Mouse (Mus musculus): ENCODE results near the gene Inf2. TPM values are rescaled to one million over a fixed set of nuclear protein-coding genes. Genes with fewer than 3 reads are reported as not detected.

Inf2 gene
- 6.6 and 11.0 TPM in 2 replicates for polyA plus RNA-seq (2012; rRNA removed)

DNA sequence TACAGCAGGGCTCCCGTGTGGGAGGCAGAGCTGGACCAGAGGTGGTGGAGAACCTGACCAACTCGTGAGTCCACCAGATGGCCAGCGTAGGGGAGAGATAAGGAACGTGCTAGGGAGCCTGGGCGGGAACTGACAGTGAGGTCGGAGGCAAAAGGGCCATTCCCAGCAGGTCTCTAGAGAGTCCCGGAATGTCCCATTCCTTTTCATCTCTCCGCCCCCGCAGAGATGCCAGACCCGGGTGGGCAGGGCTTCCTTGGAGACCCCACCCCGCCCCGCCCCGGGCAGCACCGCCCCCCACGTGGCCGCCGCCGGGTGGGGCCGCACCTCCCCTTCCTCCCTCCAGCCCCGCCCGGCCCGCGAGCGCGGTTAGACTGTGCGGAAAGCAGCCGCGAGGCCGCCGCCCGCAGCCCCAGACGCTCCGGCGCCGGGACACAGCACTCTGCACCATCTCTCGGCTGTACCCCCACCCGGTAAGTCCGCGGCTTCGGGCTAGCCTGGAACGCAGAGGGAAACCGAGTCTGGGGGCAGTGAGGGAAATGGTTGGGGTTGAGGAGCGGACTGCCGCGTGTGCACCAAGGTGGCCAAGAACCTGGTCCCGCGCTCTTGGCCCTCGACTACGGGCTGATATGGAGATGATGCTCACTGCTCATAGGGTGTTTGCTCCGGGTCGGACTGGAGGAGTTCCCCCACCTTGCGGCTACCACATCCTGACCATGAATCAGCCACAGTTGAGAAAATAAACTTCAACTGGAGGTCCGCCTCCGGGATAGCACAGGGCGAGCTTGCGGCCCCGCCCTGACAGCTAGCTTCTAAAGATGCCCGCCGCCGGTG lies at the start of gene Inf2:
TSS of gene Inf2 (plus strand) at position 359 of the 831 bp plus-strand sequence.
- Histone ChIP-seq H3K27me3 (ENCODE audit: control insufficient read depth, insufficient read depth, low read length) (0 out of 2 replicates have a peak, but pooled peaks cover 3% of the 10 kb centered on the region), H3K4me1 (ENCODE audit: control insufficient read depth, insufficient read depth, insufficient read length, low read length) (peaks cover 46% of the 10 kb centered on the region), H3K36me3 (ENCODE audit: control insufficient read depth, insufficient read depth, low read length) (no peaks in the 10 kb centered on the region), H3K27ac (ENCODE audit: insufficient read depth, low read depth, low read length) (peak within 1 kb of the TSS; percentile 21), H3K4me3 (ENCODE audit: low read depth, low read length) (peak within 1 kb of the TSS; percentile 85)
- WGBS = 1% methylated on average over 60 of the region's 60 CpGs
- no peak for TF ChIP-seq CTCF (IDR thresholded peaks at IDR 0.05; ENCODE audit: extremely low read depth, insufficient read length, insufficient replicate concordance, low read depth, low read length)
- peak; percentile 33; the same call in 1 of the 2 replicates for TF ChIP-seq POLR2A (IDR thresholded peaks at IDR 0.05; ENCODE audit: low read depth, low read length)

DNA sequence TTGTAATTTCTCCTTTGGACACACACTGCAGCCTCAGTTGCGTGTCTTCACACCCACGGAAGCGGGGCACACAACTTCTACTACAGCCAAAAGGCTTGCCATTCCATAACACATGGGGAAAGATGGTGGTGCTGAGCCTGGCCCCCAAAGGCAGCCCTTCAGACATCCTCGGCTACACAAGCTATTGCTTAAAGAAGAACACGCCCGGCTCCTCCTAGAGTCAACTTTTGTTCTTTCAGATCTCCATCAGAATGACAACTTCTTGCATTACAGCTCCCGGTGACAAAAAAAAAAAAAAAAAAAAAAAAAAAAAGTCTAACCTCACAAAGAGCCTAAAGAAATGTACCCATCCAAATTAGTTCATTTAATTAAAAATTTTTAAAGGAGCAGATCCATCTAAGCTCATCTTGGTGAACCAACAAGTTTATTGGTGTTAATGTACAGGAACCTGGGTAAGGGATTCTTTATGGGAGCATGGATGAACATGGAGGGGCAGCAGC lies 49.1 kb upstream of the Inf2 start:
- H3K36me3 ChIP-seq (ENCODE audit: control insufficient read depth, insufficient read depth, low read length) = no peaks in the 10 kb centered on the region
- H3K27me3 ChIP-seq (ENCODE audit: control insufficient read depth, insufficient read depth, low read length) = no peaks in the 10 kb centered on the region
- no peak overlapping the region for H3K27ac ChIP-seq (ENCODE audit: insufficient read depth, low read depth, low read length)
- peaks cover 3% of the 10 kb centered on the region for H3K4me1 ChIP-seq (ENCODE audit: control insufficient read depth, insufficient read depth, insufficient read length, low read length)
- 80% methylated on average over 7 of the region's 7 CpGs for WGBS
- no peak for TF ChIP-seq CTCF (IDR thresholded peaks at IDR 0.05; ENCODE audit: extremely low read depth, insufficient read length, insufficient replicate concordance, low read depth, low read length)
- no peak for TF ChIP-seq POLR2A (IDR thresholded peaks at IDR 0.05; ENCODE audit: low read depth, low read length)
- H3K4me3 ChIP-seq (ENCODE audit: low read depth, low read length) = no peak overlapping the region

DNA sequence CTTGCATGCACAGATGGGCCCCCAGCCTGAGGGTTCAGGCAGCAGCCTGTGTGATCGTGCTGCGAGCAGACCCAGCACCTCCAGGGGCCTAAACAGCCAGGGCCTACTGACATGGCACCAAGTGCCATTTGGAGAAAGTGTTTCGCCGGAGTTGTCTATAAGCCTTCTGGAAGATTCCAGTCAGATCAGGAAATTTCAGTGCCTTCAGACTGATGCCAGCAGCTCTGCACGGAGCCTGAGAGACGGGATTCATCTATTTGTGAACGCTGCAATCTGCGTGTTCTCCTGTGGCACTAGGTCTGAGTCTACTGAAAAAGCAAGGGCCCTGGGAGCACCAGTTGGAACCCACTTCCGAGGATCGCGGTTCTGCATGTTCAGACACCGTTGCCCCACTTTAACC lies 48.3 kb upstream of the Inf2 start:
- Histone ChIP-seq H3K27ac (ENCODE audit: insufficient read depth, low read depth, low read length) (no peak overlapping the region), H3K36me3 (ENCODE audit: control insufficient read depth, insufficient read depth, low read length) (no peaks in the 10 kb centered on the region), H3K4me1 (ENCODE audit: control insufficient read depth, insufficient read depth, insufficient read length, low read length) (peaks cover 3% of the 10 kb centered on the region), H3K4me3 (ENCODE audit: low read depth, low read length) (no peak overlapping the region), H3K27me3 (ENCODE audit: control insufficient read depth, insufficient read depth, low read length) (no peaks in the 10 kb centered on the region)
- WGBS = 91% methylated on average over 12 of the region's 12 CpGs
- no peak for TF ChIP-seq CTCF (IDR thresholded peaks at IDR 0.05; ENCODE audit: extremely low read depth, insufficient read length, insufficient replicate concordance, low read depth, low read length)
- no peak for TF ChIP-seq POLR2A (IDR thresholded peaks at IDR 0.05; ENCODE audit: low read depth, low read length)

DNA sequence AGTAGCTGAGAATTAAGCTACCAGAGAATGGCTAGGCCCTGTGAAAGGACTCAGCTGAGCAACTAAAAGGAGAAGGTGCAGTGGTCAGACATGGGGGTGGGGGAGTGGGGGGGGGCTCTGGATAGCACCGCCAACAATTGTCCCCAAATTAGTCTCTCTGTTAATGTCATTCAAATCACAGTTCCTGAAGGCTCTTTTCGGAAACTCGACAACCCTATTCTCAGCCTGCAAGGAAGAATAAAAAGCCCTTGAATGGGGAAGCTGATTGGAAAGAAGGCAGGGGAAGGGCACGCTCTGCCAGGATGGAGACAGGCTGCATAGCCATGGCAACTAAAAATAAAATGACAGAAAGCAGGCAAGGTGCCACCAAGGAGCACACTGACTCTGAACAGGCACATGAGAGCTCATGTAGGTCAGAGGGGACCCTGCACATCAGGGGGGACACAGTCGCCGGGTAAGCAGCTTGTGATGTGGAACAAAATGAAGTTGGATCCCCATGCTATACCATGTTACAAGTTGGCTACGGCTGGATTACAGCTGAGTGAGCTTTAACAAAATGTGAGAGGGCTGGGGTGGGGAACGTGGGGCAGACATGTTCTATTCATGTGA lies 47.0 kb upstream of the Inf2 start:
- Histone ChIP-seq H3K36me3 (ENCODE audit: control insufficient read depth, insufficient read depth, low read length) (no peaks in the 10 kb centered on the region), H3K4me1 (ENCODE audit: control insufficient read depth, insufficient read depth, insufficient read length, low read length) (peaks cover 3% of the 10 kb centered on the region), H3K4me3 (ENCODE audit: low read depth, low read length) (no peak overlapping the region), H3K27ac (ENCODE audit: insufficient read depth, low read depth, low read length) (no peak overlapping the region), H3K27me3 (ENCODE audit: control insufficient read depth, insufficient read depth, low read length) (no peaks in the 10 kb centered on the region)
- WGBS = 80% methylated on average over 8 of the region's 8 CpGs
- no peak for TF ChIP-seq POLR2A (IDR thresholded peaks at IDR 0.05; ENCODE audit: low read depth, low read length)
- no peak for TF ChIP-seq CTCF (IDR thresholded peaks at IDR 0.05; ENCODE audit: extremely low read depth, insufficient read length, insufficient replicate concordance, low read depth, low read length)

DNA sequence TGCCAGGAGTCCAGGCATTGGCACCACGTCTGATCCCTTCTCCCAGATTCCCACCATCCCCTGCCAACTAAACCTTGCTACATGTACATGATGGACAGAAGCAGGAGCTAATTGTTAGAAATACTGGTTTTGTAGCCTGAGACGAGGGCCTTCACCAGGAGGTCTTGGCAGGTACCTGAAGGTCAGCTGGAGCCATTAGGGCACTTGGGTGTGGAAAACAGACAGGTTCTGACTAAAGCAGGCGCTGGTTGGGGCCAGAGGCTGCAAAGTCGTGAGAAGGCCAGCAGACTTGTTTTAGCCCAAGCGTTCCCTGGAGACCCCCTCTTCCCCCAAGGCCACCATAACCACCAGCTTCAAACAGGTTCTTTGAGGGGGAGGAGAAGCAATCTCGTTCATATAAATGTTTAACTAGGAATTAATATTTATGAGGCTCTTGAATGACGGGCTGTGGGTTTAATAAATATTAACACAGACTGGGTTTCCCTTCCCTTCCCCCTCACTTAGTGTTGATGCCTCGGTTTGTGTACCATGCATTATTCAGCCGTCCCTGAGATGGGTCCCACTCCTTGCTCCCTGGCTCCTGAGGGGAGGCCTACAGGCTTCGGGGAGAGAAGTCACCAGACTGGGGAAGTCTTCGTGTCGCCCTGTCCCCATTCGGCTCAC lies 46.2 kb upstream of the Inf2 start:
- Histone ChIP-seq H3K4me3 (ENCODE audit: low read depth, low read length) (no peak overlapping the region), H3K27ac (ENCODE audit: insufficient read depth, low read depth, low read length) (no peak overlapping the region), H3K4me1 (ENCODE audit: control insufficient read depth, insufficient read depth, insufficient read length, low read length) (peaks cover 3% of the 10 kb centered on the region), H3K36me3 (ENCODE audit: control insufficient read depth, insufficient read depth, low read length) (no peaks in the 10 kb centered on the region), H3K27me3 (ENCODE audit: control insufficient read depth, insufficient read depth, low read length) (no peaks in the 10 kb centered on the region)
- TF ChIP-seq POLR2A (IDR thresholded peaks at IDR 0.05; ENCODE audit: low read depth, low read length) = no peak
- TF ChIP-seq CTCF (IDR thresholded peaks at IDR 0.05; ENCODE audit: extremely low read depth, insufficient read length, insufficient replicate concordance, low read depth, low read length) = no peak
- 43% methylated on average over 13 of the region's 13 CpGs for WGBS

DNA sequence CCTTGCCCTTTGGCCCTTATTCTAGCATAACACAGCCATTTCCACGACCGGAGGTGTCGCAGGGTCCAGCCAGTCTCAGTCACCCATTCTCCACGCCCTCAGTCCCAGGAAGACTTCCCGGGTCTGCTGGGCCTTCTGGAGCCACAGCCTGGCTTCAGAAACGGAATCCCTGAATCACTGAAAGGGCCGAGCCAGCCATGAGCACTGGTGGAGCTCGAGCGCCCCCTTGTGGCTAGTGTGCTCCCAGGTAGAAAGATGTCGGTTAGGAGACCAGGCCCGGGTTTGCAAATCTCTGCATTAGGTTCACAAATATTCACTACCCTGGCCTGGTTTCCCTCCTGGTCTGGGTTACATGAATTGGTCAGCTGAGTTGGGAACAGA lies 45.7 kb upstream of the Inf2 start:
- TF ChIP-seq POLR2A (IDR thresholded peaks at IDR 0.05; ENCODE audit: low read depth, low read length) (no peak), CTCF (IDR thresholded peaks at IDR 0.05; ENCODE audit: extremely low read depth, insufficient read length, insufficient replicate concordance, low read depth, low read length) (peak; percentile 96)
- H3K27ac ChIP-seq (ENCODE audit: insufficient read depth, low read depth, low read length) = no peak overlapping the region
- H3K4me1 ChIP-seq (ENCODE audit: control insufficient read depth, insufficient read depth, insufficient read length, low read length) = peaks cover 3% of the 10 kb centered on the region
- WGBS = 4% methylated on average over 11 of the region's 11 CpGs
- H3K36me3 ChIP-seq (ENCODE audit: control insufficient read depth, insufficient read depth, low read length) = no peaks in the 10 kb centered on the region
- no peak overlapping the region for H3K4me3 ChIP-seq (ENCODE audit: low read depth, low read length)
- no peaks in the 10 kb centered on the region for H3K27me3 ChIP-seq (ENCODE audit: control insufficient read depth, insufficient read depth, low read length)

DNA sequence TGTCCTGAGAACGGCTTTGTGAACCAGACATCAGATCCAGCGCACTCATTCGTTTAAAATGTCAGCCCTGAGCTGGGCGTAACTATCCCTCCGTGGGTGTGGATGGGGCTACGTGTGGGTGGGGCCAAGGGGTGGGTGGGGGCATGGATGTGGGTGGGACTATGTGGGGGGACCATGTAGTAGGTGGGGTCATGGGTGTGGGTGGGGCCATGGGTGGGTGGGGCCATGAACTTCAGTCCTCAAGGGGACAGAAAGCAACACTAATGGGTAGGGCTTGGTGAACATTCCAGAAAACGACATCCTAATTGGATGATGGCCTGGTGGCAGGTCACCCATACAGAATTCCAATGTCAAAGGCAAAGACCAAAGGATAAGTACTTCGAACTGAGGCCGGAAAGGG lies 44.6 kb upstream of the Inf2 start:
- TF ChIP-seq CTCF (IDR thresholded peaks at IDR 0.05; ENCODE audit: extremely low read depth, insufficient read length, insufficient replicate concordance, low read depth, low read length) (no peak), POLR2A (IDR thresholded peaks at IDR 0.05; ENCODE audit: low read depth, low read length) (no peak)
- Histone ChIP-seq H3K4me3 (ENCODE audit: low read depth, low read length) (no peak overlapping the region), H3K27ac (ENCODE audit: insufficient read depth, low read depth, low read length) (no peak overlapping the region), H3K27me3 (ENCODE audit: control insufficient read depth, insufficient read depth, low read length) (no peaks in the 10 kb centered on the region), H3K4me1 (ENCODE audit: control insufficient read depth, insufficient read depth, insufficient read length, low read length) (peaks cover 3% of the 10 kb centered on the region), H3K36me3 (ENCODE audit: control insufficient read depth, insufficient read depth, low read length) (no peaks in the 10 kb centered on the region)
- WGBS = 69% methylated on average over 9 of the region's 9 CpGs

Data from small intestine, adult 2 months (tissue).